Mouse (Mus musculus) stomach, embryonic 16.5 days (tissue): ENCODE measurements around the gene Prdx6b. TPM values are rescaled to one million over a fixed set of nuclear protein-coding genes. Genes with fewer than 3 reads are reported as not detected.

Experiments used
- polyA plus RNA-seq: library from polyadenylated mRNA; unstranded; fragments of >200 nt; fragmentation: Nextera tagmentation; extraction: Ambion mirVana; gene quantifications from 2 replicates; pipeline ENCODE4 v1.2.1, GENCODE M21; 2015

The Prdx6b gene
- polyA plus RNA-seq, 1 experiment from 2014 or later, result not detected

Other genes starting within 250 kb of the Prdx6b start
- 37.7 and 40.2 TPM in 2 replicates for gene Pde1a, start 163.0 kb upstream of the Prdx6b start, polyA plus RNA-seq
- 82.4 and 88.0 TPM in 2 replicates for gene Dnajc10, start 23.0 kb downstream of the Prdx6b start, polyA plus RNA-seq
- gene Frzb, start 155.2 kb downstream of the Prdx6b start, polyA plus RNA-seq, result 3.8 and 6.5 TPM in 2 replicates